Mouse (Mus musculus) ovary, postnatal 10 days (tissue): ENCODE measurements around the gene Stx18.

Experiments used
- DNase-seq: peaks from one replicate; pipeline ENCODE4 v3.0.0; 2022; ENCODE audit warnings: low spot score

The Stx18 gene

DNA sequence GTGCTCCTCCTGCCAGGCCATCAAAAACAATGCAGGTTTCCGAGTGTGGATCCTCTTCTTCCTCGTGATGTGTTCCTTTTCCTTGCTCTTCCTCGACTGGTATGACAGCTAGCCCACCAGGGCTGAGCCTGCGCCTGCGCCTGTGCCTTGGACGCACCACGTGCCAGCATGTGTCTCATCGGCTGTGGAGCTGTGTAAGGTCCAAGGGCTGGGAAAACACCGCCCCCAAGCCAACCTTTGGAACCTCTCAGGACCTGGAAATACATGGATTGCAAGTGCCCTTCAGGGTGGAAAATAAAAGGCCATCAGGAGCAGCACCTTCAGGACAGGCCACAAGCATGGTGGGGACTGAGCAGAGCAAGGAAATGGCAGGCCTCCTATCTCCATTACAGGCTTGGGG, 97.7 kb downstream of the Stx18 start:
- DNase-seq = no peak

DNA sequence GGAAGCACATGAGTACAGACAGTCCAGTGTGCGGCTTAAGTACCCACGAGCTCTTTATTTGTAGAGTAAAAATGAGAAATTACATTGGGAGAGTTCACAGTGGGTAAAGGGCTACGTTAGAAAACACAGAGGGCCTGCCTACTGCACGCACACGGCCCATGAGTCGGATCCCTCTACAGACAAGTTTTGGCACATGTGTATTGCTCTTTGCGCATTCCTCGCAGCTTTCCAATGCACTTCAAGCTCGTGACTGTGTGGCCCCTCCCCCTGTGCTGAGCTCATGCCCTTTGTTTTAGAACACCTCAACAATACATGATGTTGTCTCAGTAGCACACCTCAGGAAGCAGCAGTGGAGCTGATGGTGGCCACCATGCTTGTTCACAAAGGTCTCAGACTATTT, 98.6 kb downstream of the Stx18 start:
- DNase-seq = no peak

DNA sequence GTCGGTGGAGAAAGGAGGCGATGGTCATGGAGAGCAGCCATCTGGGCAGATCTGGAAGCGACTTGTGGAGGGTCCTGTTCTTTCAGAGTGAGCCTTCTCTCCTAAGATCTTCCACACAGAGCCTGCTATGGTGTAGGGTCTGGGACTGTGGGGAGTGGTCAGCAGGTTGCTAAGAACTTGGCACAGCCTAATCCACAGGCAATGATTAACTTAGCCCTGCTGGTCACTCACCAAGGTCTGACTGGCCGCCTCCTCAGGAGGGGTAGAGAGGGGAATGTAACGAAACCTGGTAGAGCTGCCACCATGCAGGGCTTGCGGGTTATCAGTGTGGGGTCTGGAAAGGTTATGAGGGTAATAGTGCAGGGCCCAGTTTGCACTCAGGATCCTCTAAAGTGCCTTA, 102.4 kb downstream of the Stx18 start:
- no peak for DNase-seq

DNA sequence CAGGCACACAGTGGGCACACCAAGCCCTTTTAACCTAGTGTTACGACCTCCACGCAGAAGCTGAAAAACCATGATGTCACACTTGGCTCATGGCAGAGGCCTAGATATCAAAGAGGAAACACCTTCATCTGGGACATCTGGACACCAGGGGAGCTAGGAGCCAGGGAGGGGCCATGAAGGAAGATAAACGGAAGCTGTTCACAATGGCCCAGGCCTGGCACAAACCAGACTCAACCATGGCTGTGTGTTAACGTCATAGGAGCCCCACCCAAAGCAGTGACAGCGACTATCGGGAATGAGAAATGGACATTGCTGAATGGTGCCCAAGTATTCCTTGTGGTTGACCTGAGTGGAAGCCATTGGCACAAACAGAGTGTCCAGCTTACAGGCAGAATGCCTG, 108.0 kb downstream of the Stx18 start:
- DNase-seq = no peak

DNA sequence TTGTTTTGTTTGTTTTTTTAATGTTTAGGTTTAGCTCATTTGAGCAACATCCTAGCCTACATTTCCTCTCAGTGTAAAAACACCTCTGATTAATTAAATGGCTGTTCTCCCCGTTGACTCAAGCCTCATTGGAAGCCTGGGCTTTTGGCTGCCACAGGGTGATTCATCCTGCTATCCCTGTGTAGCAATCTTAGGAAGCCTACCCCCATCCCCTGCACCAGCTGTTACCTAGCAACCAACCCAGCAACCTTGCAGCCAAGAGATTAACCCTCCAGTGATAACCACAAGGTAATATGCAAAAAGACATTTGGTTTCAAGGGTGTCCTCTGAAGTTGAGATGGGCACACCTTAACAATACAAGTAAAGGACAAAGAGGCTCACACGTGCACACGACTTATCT, 112.7 kb downstream of the Stx18 start:
- no peak for DNase-seq

DNA sequence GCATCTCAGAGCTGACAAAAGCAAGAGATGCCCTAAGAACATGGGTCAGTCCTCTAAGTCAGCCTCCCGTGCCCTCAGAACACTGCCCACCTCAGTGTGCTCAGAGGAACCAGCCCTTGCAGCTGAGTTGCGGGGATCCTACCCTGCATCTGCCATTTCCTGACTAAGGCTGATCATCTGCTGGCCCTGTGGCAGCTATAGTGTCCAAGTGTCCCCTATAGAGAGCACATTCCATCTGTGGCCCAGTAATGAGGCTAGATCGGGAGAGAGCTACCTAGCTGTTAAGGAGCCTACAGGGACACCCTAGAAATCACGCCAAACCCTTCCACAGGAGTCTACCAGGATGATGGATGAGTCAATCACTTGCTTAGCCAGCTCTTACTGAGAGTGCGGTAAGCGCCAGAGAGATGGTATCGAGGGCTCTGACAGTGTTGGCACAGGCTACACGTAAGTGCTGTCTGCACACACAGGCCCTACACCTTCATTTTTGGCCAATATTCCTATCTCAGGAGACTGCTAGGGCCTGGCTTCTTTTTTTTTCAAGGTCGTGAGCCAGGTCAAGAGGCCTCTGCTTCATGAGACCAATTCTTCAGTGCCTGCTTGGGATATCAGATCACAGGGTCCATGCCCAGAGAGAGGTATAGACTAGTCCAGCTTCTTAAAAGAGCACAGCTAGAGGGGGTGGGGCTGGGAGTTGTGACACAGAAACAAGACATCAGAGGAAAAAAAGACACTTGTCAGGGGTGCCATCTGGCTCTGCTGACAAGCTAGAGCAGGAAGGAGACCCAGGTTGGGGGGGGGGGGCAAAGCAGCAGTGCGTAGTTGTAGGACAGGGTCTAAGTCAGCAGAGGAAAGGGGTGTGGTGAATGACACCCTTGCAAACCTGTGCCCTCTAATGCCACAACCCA, 113.9 kb downstream of the Stx18 start:
- no peak for DNase-seq

DNA sequence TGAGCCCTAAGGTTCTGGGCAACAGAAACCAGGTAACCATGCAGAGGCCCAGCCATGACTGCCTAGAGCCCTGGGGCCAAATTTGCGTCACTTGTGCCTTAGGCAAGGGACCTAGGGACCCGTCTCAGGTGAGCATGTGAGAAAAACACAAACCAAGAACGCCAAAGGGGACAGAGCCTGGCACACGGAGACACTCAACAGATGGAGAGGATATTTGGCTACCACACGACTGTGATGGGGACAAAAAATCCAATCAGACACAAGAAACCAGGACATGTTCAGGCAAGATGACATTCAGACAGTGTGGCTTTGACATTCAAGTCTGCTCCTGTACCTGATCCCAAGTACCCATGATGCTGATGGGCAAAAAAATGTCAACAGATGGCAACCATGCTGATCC, 115.1 kb downstream of the Stx18 start:
- no peak for DNase-seq

DNA sequence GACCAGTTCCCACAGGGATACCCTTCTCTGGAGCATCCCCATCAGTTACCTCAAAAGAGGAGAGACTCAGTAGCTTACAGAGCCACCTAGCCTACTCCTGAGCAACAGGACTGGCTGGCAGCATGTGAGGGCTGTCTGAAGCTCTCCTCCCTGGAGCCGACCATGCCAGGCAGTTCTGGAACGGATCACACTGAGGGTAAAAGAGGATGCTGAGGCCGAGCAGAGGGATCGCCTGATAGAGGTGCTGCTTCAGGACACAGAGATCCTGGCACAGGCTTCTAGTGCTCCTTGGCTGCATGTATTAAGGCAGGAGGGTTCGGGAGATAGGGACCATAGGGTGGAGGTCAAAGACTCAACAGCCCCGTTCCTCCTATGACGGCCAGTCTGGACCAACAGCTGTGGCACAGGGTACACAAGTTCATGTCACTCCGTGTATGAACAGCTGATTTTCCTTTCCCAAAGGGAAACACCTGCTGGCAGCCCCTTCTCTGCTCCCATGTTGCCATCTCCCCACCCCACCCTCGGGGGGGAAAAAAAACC, 119.0 kb downstream of the Stx18 start:
- no peak for DNase-seq

DNA sequence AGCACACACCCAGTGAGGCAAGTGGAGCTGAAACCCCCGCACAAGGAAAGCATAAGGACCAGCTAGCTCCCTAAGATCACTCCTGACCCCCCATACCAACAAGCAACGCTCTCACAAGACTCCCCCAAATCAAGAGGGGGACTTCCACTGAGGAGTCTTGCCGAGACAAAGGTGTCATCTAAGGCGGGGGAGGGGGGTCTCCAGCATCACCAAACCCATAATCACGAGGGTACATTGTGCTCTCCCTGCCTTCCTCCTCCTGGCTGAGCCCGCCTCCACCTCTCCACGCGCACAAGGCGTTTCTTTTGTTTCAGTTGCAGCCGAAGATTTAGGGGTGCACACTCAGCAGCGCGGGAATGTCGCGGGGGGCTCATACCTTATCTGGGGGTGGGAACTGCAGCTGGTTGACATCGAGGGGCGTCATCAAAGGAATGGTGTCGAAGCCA, 120.0 kb downstream of the Stx18 start:
- no peak for DNase-seq

DNA sequence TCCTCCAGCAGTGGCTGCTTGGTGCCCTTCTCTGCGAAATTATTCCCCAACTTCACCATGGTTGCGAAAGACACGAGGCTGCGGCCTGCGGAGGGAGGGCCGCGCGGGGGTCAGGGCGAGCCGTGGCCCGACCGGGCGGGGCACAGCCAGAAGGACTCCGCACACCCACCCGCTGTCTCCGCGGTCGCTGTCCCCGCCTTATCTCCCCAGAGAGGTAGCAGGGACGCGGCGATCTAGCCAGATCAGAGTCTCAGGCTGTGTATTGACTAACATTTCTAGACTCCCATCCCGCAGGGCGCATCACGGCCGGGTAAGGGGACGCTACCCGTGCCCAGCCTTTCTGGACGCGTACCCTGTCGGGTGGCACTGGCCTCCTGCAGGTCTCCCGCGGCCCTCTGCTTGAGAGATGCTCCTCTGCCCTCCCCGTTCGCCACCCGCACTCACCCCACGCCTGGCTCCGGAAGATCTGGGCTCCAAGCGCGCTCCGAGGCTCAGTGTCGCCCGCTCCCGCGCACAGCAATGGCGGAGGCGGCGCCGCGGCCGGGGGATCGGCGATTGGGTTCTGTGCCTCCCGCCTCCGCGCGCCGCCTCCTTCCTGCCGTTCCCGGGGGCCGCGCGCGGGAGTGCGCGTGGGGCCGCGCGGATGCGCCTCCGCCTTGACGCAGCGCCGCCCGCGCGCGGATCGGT, 120.5 kb downstream of the Stx18 start:
- DNase-seq = peak; percentile 22

DNA sequence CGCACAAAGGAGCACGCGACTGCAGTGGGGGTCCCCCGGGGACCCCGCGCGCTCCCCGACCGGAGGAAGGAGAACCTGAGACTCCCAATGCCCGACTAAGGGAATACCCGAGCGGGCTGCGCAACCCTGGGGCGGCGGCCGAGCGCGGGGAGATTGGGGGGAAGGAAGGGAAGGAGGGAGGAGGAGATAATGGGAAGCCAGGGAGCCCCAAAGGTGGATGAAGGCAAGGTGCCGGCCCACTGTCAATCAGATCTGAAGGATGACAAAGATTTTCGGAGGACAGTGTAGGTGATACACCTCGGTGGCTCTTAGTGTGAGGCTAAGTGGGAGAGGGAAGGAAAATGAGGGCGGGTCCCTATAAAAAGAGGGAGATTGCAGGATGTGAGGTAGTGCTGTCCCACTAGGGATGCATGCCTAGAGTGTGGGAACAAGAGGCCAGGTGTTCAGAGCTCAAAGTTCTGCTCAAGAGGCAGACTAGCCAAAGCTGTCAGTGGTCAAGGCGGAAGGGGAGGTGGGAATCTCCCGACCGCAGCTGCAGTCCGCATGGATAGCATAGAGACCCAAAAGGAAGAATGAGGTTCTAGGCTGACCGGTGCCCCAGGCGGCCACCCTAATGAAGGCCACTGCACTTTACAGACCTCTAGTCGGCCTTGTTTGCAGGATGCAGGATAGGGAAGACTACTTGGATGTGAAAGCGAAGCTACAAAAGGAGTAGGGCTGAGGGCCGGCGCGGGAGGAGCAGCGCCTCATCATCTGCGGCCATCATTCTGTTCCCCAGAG, 121.3 kb downstream of the Stx18 start, which contains the start of gene Nsg1:
Gene Nsg1, minus strand, starts transcription at position 274 of the 780 bp plus-strand sequence.
- peak; percentile 13 for DNase-seq

DNA sequence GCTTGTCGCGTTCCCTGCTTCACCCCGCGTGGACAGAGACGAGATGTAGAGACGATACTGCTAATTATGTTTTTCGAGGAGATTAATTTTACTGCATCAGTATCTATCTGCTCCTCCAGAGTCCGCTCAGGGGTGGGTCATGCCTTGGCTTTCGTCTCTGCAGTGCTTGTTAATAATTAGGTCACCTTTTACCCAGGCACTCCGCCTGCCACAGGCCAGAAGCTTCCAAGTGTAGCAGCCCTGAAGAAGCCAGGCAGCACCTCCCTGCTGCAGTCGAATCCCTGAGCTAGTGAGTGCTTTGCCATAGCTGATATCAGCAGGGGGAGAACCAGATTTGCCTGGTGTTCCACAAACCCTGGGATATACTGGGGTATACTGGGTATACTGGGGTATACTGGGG, 130.0 kb downstream of the Stx18 start:
- DNase-seq = no peak

DNA sequence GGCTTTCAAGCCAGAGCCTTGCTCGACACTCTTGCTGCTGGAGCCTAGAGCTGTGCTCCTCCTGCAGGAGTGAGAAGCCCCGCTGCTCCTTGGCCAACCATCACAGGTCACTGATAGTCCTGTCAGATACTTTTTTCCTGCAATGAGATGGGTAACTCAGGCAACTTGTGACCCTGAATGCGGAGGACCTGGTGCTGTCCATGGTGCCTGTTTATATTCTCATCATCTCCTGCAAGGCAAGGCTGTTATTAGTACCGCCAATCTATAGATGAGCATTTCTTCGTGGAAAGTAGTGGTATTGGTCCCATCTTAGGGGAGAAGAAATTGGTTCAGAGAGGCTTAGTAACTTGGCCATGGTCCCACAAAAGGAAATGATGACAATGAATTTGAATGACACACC, 135.2 kb downstream of the Stx18 start:
- DNase-seq = no peak

DNA sequence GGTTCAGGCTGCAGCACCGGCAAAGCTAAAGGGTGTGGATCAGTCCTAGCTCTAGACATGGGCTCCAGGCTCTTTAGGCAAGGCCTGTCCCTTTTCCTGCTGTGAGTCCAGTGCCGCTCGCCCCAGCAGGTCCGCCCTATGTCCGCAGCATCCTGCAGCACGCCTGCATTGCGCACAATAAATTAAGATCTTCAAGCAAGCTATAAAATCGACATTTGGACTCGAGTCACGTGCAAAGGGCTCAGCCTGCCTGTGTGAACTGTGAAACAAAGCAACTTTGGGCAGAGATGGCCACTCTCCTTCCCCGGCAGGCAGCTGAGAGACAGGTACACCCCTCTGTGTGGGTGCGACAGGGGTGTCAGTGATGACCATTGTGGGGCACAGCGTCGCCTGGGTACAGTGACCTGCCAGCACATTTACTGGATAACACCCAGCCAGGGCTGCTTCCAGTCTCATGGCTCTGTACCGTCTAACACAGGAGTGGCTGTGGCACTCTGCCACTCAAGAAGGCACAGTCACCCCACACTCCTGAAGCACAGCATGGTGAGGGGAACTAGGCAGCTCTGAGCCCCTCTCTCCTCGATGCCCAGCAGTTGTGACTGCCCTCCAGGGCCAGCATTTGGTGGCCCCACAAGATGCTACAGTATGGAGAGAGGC, 135.8 kb downstream of the Stx18 start:
- no peak for DNase-seq

DNA sequence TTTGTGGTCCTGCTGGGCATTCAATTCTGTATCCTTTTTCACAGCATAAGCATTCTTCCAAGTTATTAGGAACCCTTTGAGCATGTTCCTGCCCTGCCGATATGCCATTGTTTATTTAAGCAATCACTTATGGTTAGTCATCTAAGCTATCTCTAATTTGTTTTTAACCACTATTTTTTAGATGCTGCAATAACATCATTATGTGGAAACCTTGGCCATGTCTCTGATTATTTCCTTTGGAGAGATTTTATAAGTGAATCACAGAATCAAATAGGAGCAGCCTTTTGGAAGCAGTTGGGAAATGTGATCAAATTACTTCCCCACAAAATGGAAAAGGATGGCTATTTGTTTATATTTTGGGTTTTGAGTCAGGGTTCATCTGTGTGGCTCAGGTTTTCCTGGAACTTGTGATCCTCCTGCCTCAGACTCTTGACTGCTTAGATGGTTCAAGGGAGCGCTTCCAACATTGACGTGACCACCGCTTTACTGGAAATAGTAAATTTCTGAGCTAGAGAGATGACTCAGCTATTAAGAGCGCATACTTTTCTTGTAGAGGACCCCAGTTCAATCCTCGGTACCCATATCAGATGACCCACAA, 146.2 kb downstream of the Stx18 start:
- DNase-seq = no peak

DNA sequence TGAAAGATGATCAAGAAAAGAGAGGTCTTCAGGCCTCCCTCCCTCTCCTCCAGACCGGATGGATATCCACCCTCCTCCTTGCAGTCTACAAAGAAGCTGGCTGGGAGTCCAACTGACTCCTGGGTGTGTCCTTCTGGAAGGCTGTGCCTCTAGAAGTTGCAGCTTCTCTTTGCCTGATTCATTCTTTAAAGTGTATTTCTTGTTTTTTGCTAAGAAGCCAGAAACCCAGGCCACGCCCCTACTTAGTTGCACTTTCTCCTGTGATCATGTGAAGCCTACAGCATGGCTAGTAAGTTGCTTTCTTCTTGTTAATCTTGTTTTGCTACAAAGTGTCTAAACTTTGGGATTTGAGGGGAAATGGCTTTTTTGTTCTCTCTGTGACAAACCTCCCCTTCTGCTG, 148.5 kb downstream of the Stx18 start:
- no peak for DNase-seq
